20 mouse cellular contexts compared by ENCODE assay signal in genomic region chr12:69175975-69176374, GRCm38 (mm10). TPM values are rescaled to one million over a fixed set of nuclear protein-coding genes. Genes with fewer than 3 reads are reported as not detected.
"Had no signal": no experiment of that assay in that cellular context is flagged by ENCODE, and none has a peak within 500 bp of the region (broad histone marks: within the 10 kb centered on the region; RNA-seq: fewer than 3 reads in every experiment).

No protein-coding gene starts in this region.

- H3K27ac ChIP-seq: hindbrain, embryonic 15.5 days; kidney, postnatal 0 days; layer of hippocampus, adult 2 months; left cerebral cortex, adult 2 months; limb, embryonic 13.5 days; macrophage; neural tube, embryonic 12.5 days; neural tube, embryonic 15.5 days had no signal

- DNase-seq: kidney, adult 2 months; kidney, postnatal 25 days; layer of hippocampus, postnatal 36 days; left cerebral cortex, postnatal 4 days; lung, embryonic 14.5 days; midbrain, embryonic 14.5 days; right cerebral cortex, adult 18-20 months; right cerebral cortex, postnatal 14 days; right cerebral cortex, postnatal 4 days; thymus, postnatal 25 days had no signal

- H3K27me3 ChIP-seq: hindbrain, embryonic 15.5 days; limb, embryonic 13.5 days; neural tube, embryonic 12.5 days; neural tube, embryonic 15.5 days had no signal

- H3K4me2 ChIP-seq: hindbrain, embryonic 15.5 days; limb, embryonic 13.5 days; lung, embryonic 14.5 days; neural tube, embryonic 12.5 days; neural tube, embryonic 15.5 days had no signal

- H3K9me3 ChIP-seq: hindbrain, embryonic 15.5 days; limb, embryonic 13.5 days; neural tube, embryonic 12.5 days; neural tube, embryonic 15.5 days had no signal

- H3K36me3 ChIP-seq: hindbrain, embryonic 15.5 days; neural tube, embryonic 15.5 days had no signal

- ATAC-seq: lung, postnatal 0 days had no signal

- H3K9ac ChIP-seq: hindbrain, embryonic 15.5 days; limb, embryonic 13.5 days; lung, embryonic 14.5 days; neural tube, embryonic 12.5 days; neural tube, embryonic 15.5 days had no signal

- H3K4me1 ChIP-seq: hindbrain, embryonic 15.5 days; limb, embryonic 13.5 days; neural tube, embryonic 12.5 days; neural tube, embryonic 15.5 days had no signal

- H3K4me3 ChIP-seq: hindbrain, embryonic 15.5 days; layer of hippocampus, adult 2 months; left cerebral cortex, adult 2 months; limb, embryonic 13.5 days; neural tube, embryonic 12.5 days; neural tube, embryonic 15.5 days had no signal

RNA-seq across cellular contexts. Expression of gene Lrr1, which starts 7.4 kb away (rescaled TPM):
- polyA plus RNA-seq: kidney, adult 2 months; liver, adult 2 months had no signal
